ENCODE assay signal across 8 mouse cellular contexts in genomic region chr1:63129857-63130690, GRCm38 (mm10). TPM values are rescaled to one million over a fixed set of nuclear protein-coding genes. Genes with fewer than 3 reads are reported as not detected.
DNase-seq lines count a peak whose midpoint lies in the region; ATAC-seq and TF ChIP-seq lines count a peak whose summit lies in the region.

No protein-coding gene starts in this region.

- peak; percentile 57 for ATAC-seq in inflammation-experienced regulatory T-cells, adult 6 months
- ATAC-seq in liver, embryonic 16.5 days (ENCODE audit: low read depth): peak; percentile 66

- TF ChIP-seq CTCF in heart, adult 2 months (IDR thresholded peaks at IDR 0.05): no peak

- intact Hi-C loops in heart, adult 2 months (cut with DNase I): no loop called here

- DNase-seq in heart, adult 11 months: peak; percentile 92
- no peak for DNase-seq in heart, adult 2 months
- peak; percentile 38 for DNase-seq in embryonic facial prominence, embryonic 10.5 days (ENCODE audit: low spot score)
- DNase-seq in splenic B cell, adult 2 months (ENCODE audit: low read depth, low spot score): peak; percentile 41
- no peak for DNase-seq in right cerebral cortex, postnatal 14 days
- no peak for DNase-seq in cerebellum, postnatal 4 days (ENCODE audit: low spot score in 2 of 2)

- TF ChIP-seq POLR2A in heart, adult 2 months (IDR thresholded peaks at IDR 0.05; ENCODE audit: insufficient read depth, low read depth, low read length): no peak

- peaks cover 3% of the 10 kb centered on the region; the same call in 1 of the 2 replicates for H3K9me3 ChIP-seq in embryonic facial prominence, embryonic 10.5 days
- H3K9me3 ChIP-seq in liver, embryonic 16.5 days (replicated peaks; ENCODE audit: control insufficient read depth, low read length): no peaks in the 10 kb centered on the region

- H3K4me1 ChIP-seq in heart, adult 2 months (ENCODE audit: control insufficient read depth, insufficient read depth, low read length): no peaks in the 10 kb centered on the region
- peaks cover 12% of the 10 kb centered on the region for H3K4me1 ChIP-seq in embryonic facial prominence, embryonic 10.5 days
- H3K4me1 ChIP-seq in liver, embryonic 16.5 days (ENCODE audit: control insufficient read depth, low read depth, low read length): peaks cover 6% of the 10 kb centered on the region

- no peaks in the 10 kb centered on the region for H3K79me2 ChIP-seq in heart, adult 2 months (replicated peaks; ENCODE audit: control insufficient read depth, insufficient read depth, low read length)

- H3K4me2 ChIP-seq in liver, embryonic 16.5 days (ENCODE audit: low read depth, low read length): peak overlapping the region; percentile 70

- no peak overlapping the region for H3K4me3 ChIP-seq in heart, adult 2 months
- H3K4me3 ChIP-seq in embryonic facial prominence, embryonic 10.5 days: peak overlapping the region; percentile 51
- peak overlapping the region; percentile 46 for H3K4me3 ChIP-seq in liver, embryonic 16.5 days (ENCODE audit: low read depth, low read length)

- TF ChIP-seq EP300 in heart, adult 2 months (IDR thresholded peaks at IDR 0.05; ENCODE audit: insufficient read depth, low read depth, low read length): no peak

- no peak overlapping the region for H3K27ac ChIP-seq in heart, adult 2 months
- H3K27ac ChIP-seq in embryonic facial prominence, embryonic 10.5 days (replicated peaks): peak overlapping the region; percentile 82
- H3K27ac ChIP-seq in liver, embryonic 16.5 days (ENCODE audit: low read length): peak overlapping the region; percentile 72

- WGBS in heart, adult 2 months: 14% methylated on average over 18 of the region's 18 CpGs
- 20% methylated on average over 18 of the region's 18 CpGs for WGBS in embryonic facial prominence, embryonic 10.5 days
- WGBS in liver, embryonic 16.5 days (ENCODE audit: insufficient replicate concordance): 7% methylated on average over 18 of the region's 18 CpGs

- no peaks in the 10 kb centered on the region for H3K36me3 ChIP-seq in heart, adult 2 months (ENCODE audit: control insufficient read depth, insufficient read depth, low read length)
- peaks cover 16% of the 10 kb centered on the region for H3K36me3 ChIP-seq in embryonic facial prominence, embryonic 10.5 days (replicated peaks)
- H3K36me3 ChIP-seq in liver, embryonic 16.5 days (ENCODE audit: control insufficient read depth, insufficient read depth): no peaks in the 10 kb centered on the region
- no peaks in the 10 kb centered on the region for H3K36me3 ChIP-seq in splenic B cell, adult 2 months (ENCODE audit: control insufficient read depth, insufficient read depth, low read length, poor library complexity, severe bottlenecking)

- no peak overlapping the region for H3K9ac ChIP-seq in heart, adult 2 months (ENCODE audit: low read depth, low read length)
- H3K9ac ChIP-seq in liver, embryonic 16.5 days (ENCODE audit: low read depth, low read length): peak overlapping the region; percentile 47

- no peaks in the 10 kb centered on the region for H3K27me3 ChIP-seq in heart, adult 2 months (ENCODE audit: control insufficient read depth, insufficient read depth, low read length)
- no peaks in the 10 kb centered on the region for H3K27me3 ChIP-seq in embryonic facial prominence, embryonic 10.5 days (replicated peaks; ENCODE audit: low read depth, poor library complexity, severe bottlenecking)
- H3K27me3 ChIP-seq in liver, embryonic 16.5 days (ENCODE audit: control insufficient read depth, insufficient read depth, low read depth, low read length): no peaks in the 10 kb centered on the region
- no peaks in the 10 kb centered on the region for H3K27me3 ChIP-seq in splenic B cell, adult 2 months (ENCODE audit: control insufficient read depth, insufficient read depth, low read length, poor library complexity, severe bottlenecking)

RNA-seq across cellular contexts. Expression of gene Ino80d, which starts 15.6 kb away (rescaled TPM):
- 10 to 100 TPM; 16.6 to 18.4 TPM for total RNA-seq in heart, adult 2 months (2021)
- 6.5 and 9.1 TPM in 2 replicates for polyA plus RNA-seq in heart, adult 2 months (2012; rRNA removed)
- 9.7 and 10.4 TPM in 2 replicates for polyA plus RNA-seq in embryonic facial prominence, embryonic 10.5 days (2016; fragmentation: Nextera tagmentation; extraction: Ambion mirVana)
- polyA plus RNA-seq in inflammation-experienced regulatory T-cells, adult 6 months (2017; shearing (Covaris generic)): 10 to 100 TPM; 17.3 to 27.5 (median 19.9) TPM
- polyA plus RNA-seq in liver, embryonic 16.5 days (2015; fragmentation: Nextera tagmentation; extraction: Ambion mirVana): 4.5 and 4.9 TPM in 2 replicates

RNA-seq across cellular contexts. Expression of gene Eef1b2, which starts 46.6 kb away (rescaled TPM):
- total RNA-seq in heart, adult 2 months (2021): 100 to 1,000 TPM; 414 to 481 TPM
- 149 and 190 TPM in 2 replicates for polyA plus RNA-seq in heart, adult 2 months (2012; rRNA removed)
- polyA plus RNA-seq in embryonic facial prominence, embryonic 10.5 days (2016; fragmentation: Nextera tagmentation; extraction: Ambion mirVana): 653 and 654 TPM in 2 replicates
- 1,000 to 10,000 TPM in 2 of 3 experiments, 100 to 1,000 TPM in 1; 826 to 1,123 (median 1,047) TPM for polyA plus RNA-seq in inflammation-experienced regulatory T-cells, adult 6 months (2017; shearing (Covaris generic))
- 207 and 226 TPM in 2 replicates for polyA plus RNA-seq in liver, embryonic 16.5 days (2015; fragmentation: Nextera tagmentation; extraction: Ambion mirVana)

RNA-seq across cellular contexts. Expression of gene Ndufs1, which starts 46.6 kb away (rescaled TPM):
- 100 to 1,000 TPM; 746 to 840 TPM for total RNA-seq in heart, adult 2 months (2021)
- 295 and 563 TPM in 2 replicates for polyA plus RNA-seq in heart, adult 2 months (2012; rRNA removed)
- 142 and 149 TPM in 2 replicates for polyA plus RNA-seq in embryonic facial prominence, embryonic 10.5 days (2016; fragmentation: Nextera tagmentation; extraction: Ambion mirVana)
- 100 to 1,000 TPM; 101 to 116 (median 108) TPM for polyA plus RNA-seq in inflammation-experienced regulatory T-cells, adult 6 months (2017; shearing (Covaris generic))
- polyA plus RNA-seq in liver, embryonic 16.5 days (2015; fragmentation: Nextera tagmentation; extraction: Ambion mirVana): 92.7 and 96.4 TPM in 2 replicates

Comparison
In these comparisons a context has a peak if more than half of its experiments do, and no peak if none do; other contexts are left out.
1. DNase-seq: peak in heart, adult 11 months (single experiment), embryonic facial prominence, embryonic 10.5 days (single experiment) and splenic B cell, adult 2 months (single experiment); none in heart, adult 2 months (0 of 2), right cerebral cortex, postnatal 14 days (single experiment) and cerebellum, postnatal 4 days (0 of 2).